Mouse (Mus musculus) 416B (cell line): ENCODE data around the gene Ywhag.
A peak's percentile ranks its signal among the peaks of the same experiment; 100 is the strongest.

Experiments
- DNase-seq: peaks from one replicate; pipeline ENCODE4 v3.0.0; 2011; ENCODE audit warnings: low read depth

Gene Ywhag

DNA sequence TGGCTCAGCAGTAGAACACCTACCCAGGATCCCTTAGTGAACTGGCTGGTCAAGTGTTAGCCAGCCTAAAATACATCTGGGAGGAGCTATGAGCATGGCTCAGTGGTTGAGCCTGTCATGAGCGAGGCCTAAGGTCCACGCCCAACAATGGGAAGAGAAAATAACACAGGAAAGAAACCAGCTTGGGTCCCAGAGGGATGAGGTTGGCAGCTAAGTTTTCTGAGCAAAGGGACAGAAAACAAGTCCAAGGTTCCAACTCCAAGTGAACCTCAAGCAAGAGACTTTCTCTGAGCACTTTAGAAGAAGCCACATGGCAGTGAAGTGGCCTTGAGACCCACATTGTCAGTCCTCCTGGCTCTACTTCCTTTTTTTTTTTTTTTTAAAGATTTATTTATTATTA lies 17.2 kb upstream of the Ywhag start:
- DNase-seq: peak; percentile 59

- DNase-seq: peak; percentile 74
These were observed 16.4 kb upstream of the Ywhag start for GRCm38 (mm10) chr5:135950710-135951412.

DNA sequence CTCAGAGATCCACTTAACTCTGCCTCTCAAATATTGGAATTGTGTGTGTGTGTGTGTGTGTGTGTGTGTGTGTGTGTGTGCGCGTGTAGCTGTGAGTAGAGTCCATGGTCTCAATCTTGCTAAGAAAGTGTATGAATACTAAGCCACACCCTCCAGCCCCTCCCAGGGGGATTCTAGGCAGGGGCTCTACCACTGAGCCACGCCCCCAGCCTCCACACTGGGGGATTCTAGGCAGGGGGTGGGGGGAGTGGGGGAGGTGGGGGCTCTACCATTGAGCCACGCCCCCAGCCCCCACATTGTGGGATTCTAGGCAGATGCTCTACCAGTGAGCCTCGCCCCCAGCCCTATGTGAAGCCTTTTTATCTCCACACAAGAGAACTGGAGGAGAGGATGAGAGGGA lies 12.2 kb upstream of the Ywhag start:
- no peak for DNase-seq

DNA sequence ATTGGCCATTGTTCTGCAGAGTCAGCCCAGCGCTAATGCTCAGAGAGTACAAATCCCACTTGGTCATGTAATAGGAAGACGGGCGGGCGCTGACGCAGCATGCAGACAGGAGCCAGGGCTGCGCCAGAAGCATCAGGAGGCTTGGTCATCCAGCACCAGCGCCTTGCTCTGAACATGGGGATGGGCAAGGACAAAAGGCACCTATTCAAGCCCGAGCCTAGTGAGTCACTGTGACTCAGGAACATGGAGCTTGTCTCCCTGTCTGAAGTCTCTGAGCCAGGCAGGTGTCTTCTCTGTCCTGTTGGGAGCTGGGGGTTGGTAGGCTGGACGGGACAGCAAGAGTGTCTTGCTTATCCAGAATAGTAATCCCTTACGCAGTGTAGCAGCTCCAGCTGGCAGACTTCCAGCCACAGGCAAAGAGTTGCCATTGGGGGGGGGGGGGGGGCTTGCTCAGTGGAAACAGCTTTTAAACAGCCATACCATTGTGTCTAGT lies 11.5 kb upstream of the Ywhag start:
- no peak for DNase-seq

- DNase-seq: no peak
These were observed 8.3 kb upstream of the Ywhag start for GRCm38 (mm10) chr5:135942710-135943109.

DNA sequence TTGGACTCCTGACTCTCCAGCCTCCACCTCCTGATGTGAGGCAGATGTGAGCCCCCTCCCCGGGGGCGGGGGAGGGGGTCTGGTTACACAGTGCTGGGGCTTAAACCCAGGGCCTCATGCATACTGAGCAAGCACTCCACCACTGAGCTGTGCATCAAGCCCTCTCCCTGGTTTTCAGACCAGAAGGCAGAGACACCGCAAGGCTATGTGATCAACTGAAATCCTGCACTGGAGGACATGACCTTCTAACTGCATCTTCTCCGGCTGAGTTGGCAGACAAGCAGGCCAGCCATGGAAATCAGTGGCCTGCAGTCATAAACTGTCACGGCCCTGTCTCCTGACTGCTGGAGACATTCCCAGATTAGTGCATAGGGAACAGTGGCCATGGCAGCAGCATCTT lies 6.2 kb upstream of the Ywhag start:
- no peak for DNase-seq

GRCm38 (mm10) chr5:135935641-135936190 lies 1.3 kb upstream of the Ywhag start:
- DNase-seq: no peak

GRCm38 (mm10) chr5:135935176-135935523 lies 734 bp upstream of the Ywhag start:
- DNase-seq: no peak

GRCm38 (mm10) chr5:135933900-135934441 lies 445 bp downstream of the Ywhag start:
- DNase-seq: peak; percentile 72

DNA sequence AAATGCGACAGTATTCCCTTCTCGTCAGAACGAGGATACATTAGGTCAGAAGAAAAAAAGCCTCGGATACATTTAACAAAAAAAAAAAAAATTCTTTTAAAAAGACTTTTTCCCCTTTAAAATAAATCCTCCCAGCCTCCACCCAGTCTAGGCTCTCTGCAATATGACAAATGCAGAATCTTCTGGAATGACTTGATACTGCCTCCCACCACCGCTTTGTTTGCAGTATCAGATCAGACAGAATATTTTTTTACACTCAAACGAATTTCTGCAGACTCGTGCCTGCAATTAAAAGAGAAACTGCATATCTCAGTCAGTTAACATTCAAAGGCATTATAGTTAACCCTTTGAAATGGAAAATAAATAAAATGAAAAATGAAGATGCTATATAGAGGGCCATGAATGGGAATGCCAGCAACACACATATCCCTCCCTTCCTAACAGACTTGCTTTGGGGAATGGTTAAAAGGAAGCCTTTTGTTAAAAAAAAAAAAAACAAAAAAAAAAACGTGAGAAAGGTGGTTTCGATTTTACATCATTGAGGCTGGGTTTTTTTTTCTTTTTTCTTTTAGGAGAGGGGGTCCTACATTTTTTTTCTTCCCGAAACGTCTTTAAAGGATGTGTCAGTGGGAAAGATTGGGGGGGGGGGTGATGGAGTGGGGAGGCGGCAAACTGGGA lies 1.1 kb downstream of the Ywhag start:
- DNase-seq: no peak

GRCm38 (mm10) chr5:135932359-135932758 lies 2.1 kb downstream of the Ywhag start:
- peak; percentile 53 for DNase-seq

DNA sequence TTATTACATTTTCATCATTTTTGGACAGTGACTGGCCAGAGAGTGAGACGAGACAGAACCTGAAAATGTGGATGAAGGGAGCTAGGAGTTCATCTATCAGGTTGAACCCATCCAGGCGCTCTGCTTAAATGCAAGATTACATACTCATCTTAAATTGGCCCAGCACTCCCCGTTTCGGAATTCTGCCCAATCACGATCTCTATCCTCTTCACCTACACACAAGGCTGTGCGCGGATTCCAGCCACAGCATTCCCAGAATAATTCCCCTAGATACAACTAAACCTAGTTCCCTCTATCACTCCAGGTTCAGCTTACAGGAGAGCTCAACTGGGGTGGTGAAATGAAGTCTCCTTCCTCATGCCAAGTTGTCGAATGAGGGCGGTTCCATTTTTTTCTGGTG lies 2.9 kb downstream of the Ywhag start:
- DNase-seq: no peak

- DNase-seq: no peak
These were observed 4.6 kb downstream of the Ywhag start for GRCm38 (mm10) chr5:135929685-135930424.

GRCm38 (mm10) chr5:135923901-135924300 lies 10.5 kb downstream of the Ywhag start:
- no peak for DNase-seq

- no peak for DNase-seq
These were observed 14.5 kb downstream of the Ywhag start for GRCm38 (mm10) chr5:135919902-135920301.

DNA sequence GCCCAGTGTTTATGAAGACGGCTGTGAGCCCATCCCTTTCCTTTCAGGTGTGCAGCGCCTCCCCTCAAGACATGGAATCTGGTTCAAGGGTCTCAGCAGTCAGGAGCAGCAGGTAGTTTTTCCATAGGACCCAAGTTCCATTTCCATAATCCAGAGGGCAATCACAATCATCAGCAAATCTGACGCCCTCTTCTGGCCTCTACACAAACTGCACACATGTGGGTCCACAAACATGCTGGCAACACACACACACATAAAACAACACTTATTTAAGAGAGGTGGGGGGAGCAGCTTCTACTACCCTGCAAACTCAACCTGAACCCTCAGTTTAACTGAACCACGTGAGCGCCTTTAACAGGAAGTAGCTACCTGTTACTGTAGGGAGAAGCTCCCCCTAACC lies 15.8 kb downstream of the Ywhag start:
- no peak for DNase-seq

DNA sequence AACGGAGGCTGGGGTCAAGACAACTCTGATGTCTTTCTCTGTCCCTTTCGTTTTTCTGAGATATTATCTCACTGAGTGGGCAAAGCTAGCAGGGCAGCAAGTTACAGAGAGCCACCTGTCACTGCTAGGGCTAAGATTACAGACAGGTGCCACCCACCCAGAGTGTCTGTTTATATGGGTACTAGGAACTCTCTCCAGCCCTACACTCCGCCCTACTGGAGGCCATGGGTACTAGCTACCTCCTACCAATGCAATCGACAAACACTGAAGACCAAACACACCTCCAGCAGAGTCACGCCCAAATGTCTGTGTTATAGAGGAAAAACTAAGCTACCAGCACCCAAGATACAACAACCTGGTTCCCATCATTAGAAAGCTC lies 16.4 kb downstream of the Ywhag start:
- DNase-seq: no peak

GRCm38 (mm10) chr5:135917327-135918058 lies 16.9 kb downstream of the Ywhag start:
- DNase-seq: no peak

- DNase-seq: no peak
These were observed 17.8 kb downstream of the Ywhag start for GRCm38 (mm10) chr5:135916601-135917000.

DNA sequence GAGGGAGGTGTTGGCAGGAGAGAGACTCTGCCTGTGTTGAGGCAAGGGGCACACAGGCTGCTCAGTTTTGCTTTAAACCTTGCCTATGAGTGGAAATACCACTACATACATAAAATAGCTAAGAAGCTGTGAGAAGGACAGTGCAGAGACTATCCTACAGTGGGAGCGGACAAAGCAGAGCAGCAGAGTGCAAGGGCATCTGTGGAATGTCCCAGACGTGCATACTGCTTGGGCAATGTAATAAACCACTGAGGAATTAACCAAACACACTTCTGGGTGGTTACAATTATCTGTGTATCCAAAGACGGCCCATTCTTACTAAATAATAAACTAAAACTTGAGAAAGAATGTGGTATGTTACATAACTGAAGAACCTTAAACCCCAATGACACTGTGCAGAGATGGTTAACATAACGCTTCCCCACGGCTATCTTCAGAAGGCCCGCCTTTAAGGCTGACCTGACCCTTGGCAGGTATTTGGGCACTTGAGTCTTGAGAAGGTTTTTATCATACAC lies 18.3 kb downstream of the Ywhag start:
- no peak for DNase-seq

DNA sequence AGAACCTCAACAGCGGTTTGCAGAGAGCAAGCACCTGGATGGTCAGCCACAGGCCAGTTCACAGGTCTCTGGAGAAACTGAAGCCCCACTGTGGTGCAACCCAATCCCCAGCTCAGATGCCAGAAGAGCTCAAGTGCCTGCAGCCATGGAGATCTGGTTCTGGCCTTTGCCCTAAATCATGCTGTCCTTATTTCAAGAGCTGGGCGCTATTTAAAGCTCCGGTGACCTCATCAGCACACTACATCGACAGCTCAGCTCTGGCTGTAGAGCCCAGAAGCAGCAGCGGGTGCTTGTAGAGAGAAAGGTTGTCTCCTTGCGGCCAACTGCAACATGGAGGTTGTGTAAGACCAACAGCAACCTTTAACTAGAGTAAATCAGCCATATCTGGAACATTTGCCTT lies 20.3 kb downstream of the Ywhag start:
- DNase-seq: peak; percentile 60

DNA sequence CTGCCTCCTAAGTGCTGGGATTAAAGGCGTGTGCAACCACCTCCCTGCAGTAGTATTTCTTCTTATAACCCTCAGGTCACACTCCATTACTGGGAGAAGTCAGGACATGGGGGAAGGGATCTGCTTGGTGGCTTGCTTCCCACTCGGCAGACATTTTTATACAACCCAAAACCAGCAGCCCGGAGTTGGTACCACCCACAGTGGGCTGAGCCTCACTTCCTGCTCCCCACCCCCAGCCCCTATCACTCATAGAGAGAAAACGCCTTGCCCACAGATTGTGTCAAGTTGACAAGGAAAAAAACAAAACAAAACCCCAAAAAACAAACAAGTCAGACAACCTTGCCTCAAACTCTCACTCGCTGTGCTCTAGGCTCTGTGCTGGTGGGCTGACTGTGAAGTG lies 21.2 kb downstream of the Ywhag start:
- peak; percentile 48 for DNase-seq
